Mouse (Mus musculus): Measurements from ENCODE around the gene Shb. TPM values are rescaled to one million over a fixed set of nuclear protein-coding genes. Genes with fewer than 3 reads are reported as not detected.

Shb gene
- polyA plus RNA-seq (2012; rRNA removed; ENCODE audit: low replicate concordance), result 18.4 and 19.4 TPM in 2 replicates

GRCm38 (mm10) chr4:45532375-45532774 lies at the start of gene Shb:
Shb (minus strand) TSS chr4:45532470.

GRCm38 (mm10) chr4:45408427-45409132 lies 123.7 kb downstream of the Shb start, which contains the start of gene Slc25a51:
Slc25a51 (minus strand) TSS chr4:45408766.

Other genes starting within 250 kb of the Shb start
- gene Trmt10b, start 235.3 kb downstream of the Shb start, polyA plus RNA-seq (2012; rRNA removed; ENCODE audit: low replicate concordance), result 2.7 and 3.5 TPM in 2 replicates
- gene Dcaf10, start 190.4 kb downstream of the Shb start, polyA plus RNA-seq (2012; rRNA removed; ENCODE audit: low replicate concordance), result 11.9 and 21.7 TPM in 2 replicates
- gene Exosc3, start 189.7 kb downstream of the Shb start, polyA plus RNA-seq (2012; rRNA removed; ENCODE audit: low replicate concordance), result 9.7 and 26.2 TPM in 2 replicates
- gene Slc25a51, start 123.7 kb downstream of the Shb start, polyA plus RNA-seq (2012; rRNA removed; ENCODE audit: low replicate concordance), result 135 and 139 TPM in 2 replicates